Mouse (Mus musculus): Measurements from ENCODE around the gene Slc27a4.
"Not testable (repeated sequence)": the region's sequence is repeated elsewhere in the genome, so short reads cannot be mapped to it uniquely, and the experiment has no call there.

Gene Slc27a4

GRCm38 (mm10) chr2:29802075-29802826 is at the start of gene Slc27a4:
TSS of gene Slc27a4 (plus strand) at chr2:29802634.
- peak; percentile 97 for DNase-seq

- no peak for DNase-seq
Measured at GRCm38 (mm10) chr2:29755693-29756092, 46.7 kb upstream of the Slc27a4 start.

- DNase-seq: peak; percentile 61
Measured at GRCm38 (mm10) chr2:29764831-29765230, 37.6 kb upstream of the Slc27a4 start.

- peak; percentile 52 to 66 for DNase-seq
Measured at GRCm38 (mm10) chr2:29767976-29768709, 34.3 kb upstream of the Slc27a4 start.

GRCm38 (mm10) chr2:29768901-29769300 is 33.5 kb upstream of the Slc27a4 start:
- DNase-seq: no peak

- DNase-seq: no peak
Measured at GRCm38 (mm10) chr2:29770162-29770561, 32.3 kb upstream of the Slc27a4 start.

- DNase-seq: no peak
Measured at GRCm38 (mm10) chr2:29771611-29772461, 30.6 kb upstream of the Slc27a4 start.

- DNase-seq: no peak
Measured at GRCm38 (mm10) chr2:29773323-29773722, 29.1 kb upstream of the Slc27a4 start.

- DNase-seq: not testable (repeated sequence)
Measured at GRCm38 (mm10) chr2:29781256-29781655, 21.2 kb upstream of the Slc27a4 start.

- DNase-seq: peak in 1 of 2 experiments; percentile 17
Measured at GRCm38 (mm10) chr2:29784290-29784689, 18.1 kb upstream of the Slc27a4 start.

- peak; percentile 89 to 93 for DNase-seq
Measured at GRCm38 (mm10) chr2:29787104-29787917, 15.1 kb upstream of the Slc27a4 start, which contains the start of gene Coq4. TSS of gene Coq4 (plus strand) at chr2:29787493.

GRCm38 (mm10) chr2:29787937-29788681 is 14.3 kb upstream of the Slc27a4 start, which contains the start of gene Trub2:
TSS of gene Trub2 (minus strand) at chr2:29788502.
- peak; percentile 85 to 88 for DNase-seq

GRCm38 (mm10) chr2:29792772-29793487 is 9.5 kb upstream of the Slc27a4 start:
- DNase-seq: no peak

- peak in 1 of 2 experiments; percentile 21 for DNase-seq
Measured at GRCm38 (mm10) chr2:29802827-29803201, 380 bp downstream of the Slc27a4 start.

- peak in 1 of 2 experiments; percentile 33 for DNase-seq
Measured at GRCm38 (mm10) chr2:29803400-29803831, 982 bp downstream of the Slc27a4 start.

GRCm38 (mm10) chr2:29815678-29816371 is 13.4 kb downstream of the Slc27a4 start:
- no peak for DNase-seq

GRCm38 (mm10) chr2:29817426-29818232 is 15.2 kb downstream of the Slc27a4 start:
- peak; percentile 78 to 81 for DNase-seq

GRCm38 (mm10) chr2:29819363-29819762 is 16.9 kb downstream of the Slc27a4 start:
- no peak for DNase-seq

All from lung, adult 18-20 months (tissue).